Mouse (Mus musculus) embryo, embryonic 11 days (tissue): Measurements from ENCODE around the gene Trim31.
"Not testable (repeated sequence)": the region's sequence is repeated elsewhere in the genome, so short reads cannot be mapped to it uniquely, and the experiment has no call there.

Experiments used
- DNase-seq: peaks from one replicate; pipeline ENCODE4 v3.0.0-alpha.2; 2015

Trim31 gene

GRCm38 (mm10) chr17:36897552-36898205 lies at the start of gene Trim31:
Trim31 (plus strand) TSS chr17:36898118.
- no peak for DNase-seq

- no peak for DNase-seq
These were observed 49.0 kb upstream of the Trim31 start for GRCm38 (mm10) chr17:36848911-36849310.

GRCm38 (mm10) chr17:36849992-36850391 lies 47.9 kb upstream of the Trim31 start:
- DNase-seq, result no peak

- DNase-seq, result no peak
These were observed 46.7 kb upstream of the Trim31 start for GRCm38 (mm10) chr17:36851200-36851599.

- DNase-seq, result no peak
These were observed 46.3 kb upstream of the Trim31 start for GRCm38 (mm10) chr17:36851627-36852026.

- DNase-seq, result no peak
These were observed 42.4 kb upstream of the Trim31 start for GRCm38 (mm10) chr17:36855484-36855883.

- DNase-seq, result no peak
These were observed 41.7 kb upstream of the Trim31 start for GRCm38 (mm10) chr17:36856236-36856635.

GRCm38 (mm10) chr17:36858181-36858580 lies 39.7 kb upstream of the Trim31 start:
- DNase-seq, result no peak

- no peak for DNase-seq
These were observed 36.2 kb upstream of the Trim31 start for GRCm38 (mm10) chr17:36861680-36862079.

- DNase-seq, result peak; percentile 7
These were observed 31.0 kb upstream of the Trim31 start, which contains the start of gene Trim15 for GRCm38 (mm10) chr17:36866719-36867527. Trim15 (minus strand) TSS chr17:36867210.

GRCm38 (mm10) chr17:36868836-36869235 lies 29.1 kb upstream of the Trim31 start:
- DNase-seq, result no peak

GRCm38 (mm10) chr17:36869284-36869954 lies 28.5 kb upstream of the Trim31 start, which contains the start of gene Trim10:
Trim10 (plus strand) TSS chr17:36869574.
- DNase-seq, result no peak

GRCm38 (mm10) chr17:36869955-36870810 lies 27.7 kb upstream of the Trim31 start:
- no peak for DNase-seq

- DNase-seq, result no peak
These were observed 23.3 kb upstream of the Trim31 start for GRCm38 (mm10) chr17:36874636-36875035.

- no peak for DNase-seq
These were observed 14.6 kb upstream of the Trim31 start for GRCm38 (mm10) chr17:36883350-36883749.

- no peak for DNase-seq
These were observed 12.7 kb upstream of the Trim31 start for GRCm38 (mm10) chr17:36885132-36885790.

GRCm38 (mm10) chr17:36890073-36890903 lies 7.6 kb upstream of the Trim31 start, which contains the start of gene Trim40:
Trim40 (minus strand) TSS chr17:36890123.
- DNase-seq, result no peak

GRCm38 (mm10) chr17:36891496-36891895 lies 6.4 kb upstream of the Trim31 start:
- not testable (repeated sequence) for DNase-seq

GRCm38 (mm10) chr17:36892362-36892761 lies 5.6 kb upstream of the Trim31 start:
- DNase-seq, result peak; percentile 74

GRCm38 (mm10) chr17:36893387-36893786 lies 4.5 kb upstream of the Trim31 start:
- DNase-seq, result no peak

- DNase-seq, result peak; percentile 42
These were observed 1.3 kb upstream of the Trim31 start for GRCm38 (mm10) chr17:36896583-36896982.
